Mouse (Mus musculus) neural tube, embryonic 12.5 days (tissue): ENCODE data around the gene Gab1. TPM values are rescaled to one million over a fixed set of nuclear protein-coding genes. Genes with fewer than 3 reads are reported as not detected.
A peak's percentile ranks its signal among the peaks of the same experiment; 100 is the strongest.
"Not testable (repeated sequence)": the region's sequence is repeated elsewhere in the genome, so short reads cannot be mapped to it uniquely, and the experiment has no call there.

Source experiments
- ATAC-seq: fragments of 200-750 bp; cut with Nextera tagmentation; 2 replicates; pipeline ENCODE4 v1.8.0; 2017; ENCODE audit warnings: low read depth, mild to moderate bottlenecking, moderate TSS enrichment, moderate library complexity; ENCODE audit not compliant: low FRiP score
- H3K27ac ChIP-seq: fragments of 300-500 bp; sonication (generic); 2 replicates; pipeline ENCODE4 v1.5.1; 2016
- H3K27me3 ChIP-seq: fragments of 300-500 bp; sonication (generic); replicated peaks from 2 replicates; pipeline ENCODE4 v1.6.1; 2016; ENCODE audit warnings: mild to moderate bottlenecking
- H3K36me3 ChIP-seq: fragments of 300-500 bp; sonication (generic); 2 replicates; pipeline ENCODE4 v1.6.1; 2016; ENCODE audit warnings: mild to moderate bottlenecking
- H3K4me1 ChIP-seq: fragments of 300-500 bp; sonication (generic); 2 replicates; pipeline ENCODE4 v1.6.1; 2016
- H3K4me2 ChIP-seq: fragments of 300-500 bp; sonication (generic); replicated peaks from 2 replicates; pipeline ENCODE4 v1.6.1; 2016; ENCODE audit warnings: mild to moderate bottlenecking
- H3K4me3 ChIP-seq: fragments of 300-500 bp; sonication (generic); 2 replicates; pipeline ENCODE4 v1.5.1; 2016
- H3K9ac ChIP-seq: fragments of 300-500 bp; sonication (generic); 2 replicates; pipeline ENCODE4 v1.6.1; 2016; ENCODE audit warnings: mild to moderate bottlenecking
- H3K9me3 ChIP-seq: fragments of 300-500 bp; sonication (generic); 2 replicates; pipeline ENCODE4 v1.6.1; 2016; ENCODE audit warnings: mild to moderate bottlenecking
- WGBS: fragments of 180-500 bp; shearing (Covaris S2); methylation state at CpG from one replicate; pipeline ENCODE4 v1.1.7; 2016; 5-methylcytosine and 5-hydroxymethylcytosine counted together
- polyA plus RNA-seq: library from polyadenylated mRNA; unstranded; fragments of >200 nt; fragmentation: Nextera tagmentation; extraction: Ambion mirVana; gene quantifications from 2 replicates; pipeline ENCODE4 v1.2.1, GENCODE M21; 2016

Gab1 gene
- polyA plus RNA-seq, 1 experiment from 2014 or later, result 17.6 TPM

DNA sequence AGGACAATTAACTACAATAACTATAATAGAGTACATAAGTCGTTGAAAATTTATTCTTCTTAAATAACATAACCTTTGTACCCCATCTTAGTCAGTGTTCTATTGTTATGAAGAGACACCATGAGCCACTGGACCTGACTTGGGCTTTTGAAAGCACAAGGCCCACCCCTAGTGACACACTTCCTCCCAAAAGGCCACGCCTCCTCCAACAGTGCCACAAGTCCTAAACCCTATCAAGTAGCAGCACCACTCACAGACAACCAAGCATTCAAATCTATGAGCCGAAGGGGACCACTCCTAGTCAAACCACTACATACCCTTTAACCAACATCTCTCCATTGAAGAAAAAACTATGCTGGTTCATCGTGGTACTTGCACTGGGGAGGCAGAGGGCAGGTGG is 131.2 kb downstream of the Gab1 start:
- 86% methylated on average over 4 of the region's 4 CpGs for WGBS

DNA sequence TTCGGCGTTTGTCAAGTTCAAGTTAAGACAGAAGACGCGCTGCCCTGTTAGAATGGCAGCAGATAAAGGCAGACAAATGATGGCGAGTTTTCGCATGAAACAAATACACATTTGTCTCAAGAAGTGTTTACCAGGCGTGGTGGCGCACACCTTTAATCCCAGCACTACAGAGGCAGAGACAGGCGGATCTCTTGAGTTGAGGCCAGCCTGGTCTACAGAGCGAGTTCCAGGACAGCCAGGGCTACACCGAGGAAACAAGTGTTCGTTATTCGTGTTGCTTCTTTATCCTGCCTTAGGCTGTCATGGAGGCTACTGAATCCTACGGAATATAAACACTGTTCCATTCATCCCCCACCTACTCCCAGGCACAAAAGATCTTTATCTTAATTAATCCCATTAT is 140.4 kb downstream of the Gab1 start:
- 15% methylated on average over 14 of the region's 14 CpGs for WGBS
- Histone ChIP-seq H3K27me3 (no peaks in the 10 kb centered on the region), H3K9me3 (no peaks in the 10 kb centered on the region)

More for the DNA sequence above, 131.2 kb downstream of the Gab1 start:
- Histone ChIP-seq H3K36me3 (no peaks in the 10 kb centered on the region), H3K9me3 (no peaks in the 10 kb centered on the region), H3K4me1 (no peaks in the 10 kb centered on the region), H3K4me3 (no peak overlapping the region), H3K27ac (no peak overlapping the region), H3K4me2 (no peak overlapping the region), H3K9ac (no peak overlapping the region), H3K27me3 (no peaks in the 10 kb centered on the region)
- no peak for ATAC-seq

DNA sequence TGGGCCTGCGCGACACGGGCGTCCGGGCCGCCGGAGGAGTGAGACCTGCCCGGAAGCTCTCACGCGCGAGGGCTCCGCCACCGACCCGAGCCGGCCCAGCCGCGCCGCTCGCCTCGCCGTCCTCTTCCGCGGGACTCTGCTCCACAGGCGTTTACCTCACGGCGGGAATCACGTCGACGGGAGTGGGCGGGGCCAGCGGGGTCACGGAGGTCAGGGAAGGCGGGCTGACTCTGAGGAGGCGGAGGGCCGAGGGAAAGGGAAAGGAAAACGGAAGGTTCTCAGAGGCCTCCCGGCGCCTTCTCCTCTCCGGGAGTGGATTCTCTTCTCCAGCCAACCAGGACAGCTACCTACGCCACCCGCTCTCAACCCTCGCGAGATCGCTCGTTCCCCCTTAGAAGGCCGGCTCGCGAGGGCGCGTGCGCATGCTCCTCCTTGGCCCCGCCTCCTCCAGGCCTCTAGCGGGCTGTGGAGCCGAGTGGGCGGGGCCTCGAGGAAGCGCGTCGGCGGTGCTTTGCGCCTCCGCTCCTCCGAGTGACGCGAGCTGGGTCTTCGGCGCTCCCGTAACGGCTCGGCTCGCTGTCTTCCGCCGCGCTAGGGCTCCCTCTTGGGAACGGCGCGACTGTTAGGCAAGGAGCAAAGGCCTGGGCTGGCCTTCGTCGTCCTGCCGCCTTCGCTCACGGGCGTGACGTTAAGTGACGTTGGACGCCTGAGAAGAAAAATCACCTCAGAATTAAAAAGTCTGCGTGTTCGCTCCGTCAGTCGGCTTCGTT is 141.0 kb downstream of the Gab1 start, which contains the start of gene Smarca5:
TSS of gene Smarca5 (minus strand) at position 343 of the 770 bp plus-strand sequence.
- 1% methylated on average over 84 of the region's 91 CpGs for WGBS
- ATAC-seq, result peak; percentile 96
- peak within 1 kb of the TSS; percentile 97 for H3K27ac ChIP-seq
- peak within 1 kb of the TSS; percentile 85 for H3K4me3 ChIP-seq
- peak within 1 kb of the TSS; percentile 85 for H3K4me2 ChIP-seq
- not testable (repeated sequence) for H3K27me3 ChIP-seq, H3K9me3 ChIP-seq, H3K4me1 ChIP-seq
- H3K9ac ChIP-seq, result peak within 1 kb of the TSS; percentile 93
- peaks cover 13% of the 10 kb centered on the region for H3K36me3 ChIP-seq

More for the DNA sequence above, 140.4 kb downstream of the Gab1 start:
- Histone ChIP-seq H3K4me1 (peaks cover 7% of the 10 kb centered on the region), H3K36me3 (peaks cover 10% of the 10 kb centered on the region), H3K27ac (peak overlapping the region; percentile 81), H3K4me2 (peak overlapping the region; percentile 58), H3K9ac (peak overlapping the region; percentile 41), H3K4me3 (peak overlapping the region; percentile 85)
- ATAC-seq, result peak; percentile 57

DNA sequence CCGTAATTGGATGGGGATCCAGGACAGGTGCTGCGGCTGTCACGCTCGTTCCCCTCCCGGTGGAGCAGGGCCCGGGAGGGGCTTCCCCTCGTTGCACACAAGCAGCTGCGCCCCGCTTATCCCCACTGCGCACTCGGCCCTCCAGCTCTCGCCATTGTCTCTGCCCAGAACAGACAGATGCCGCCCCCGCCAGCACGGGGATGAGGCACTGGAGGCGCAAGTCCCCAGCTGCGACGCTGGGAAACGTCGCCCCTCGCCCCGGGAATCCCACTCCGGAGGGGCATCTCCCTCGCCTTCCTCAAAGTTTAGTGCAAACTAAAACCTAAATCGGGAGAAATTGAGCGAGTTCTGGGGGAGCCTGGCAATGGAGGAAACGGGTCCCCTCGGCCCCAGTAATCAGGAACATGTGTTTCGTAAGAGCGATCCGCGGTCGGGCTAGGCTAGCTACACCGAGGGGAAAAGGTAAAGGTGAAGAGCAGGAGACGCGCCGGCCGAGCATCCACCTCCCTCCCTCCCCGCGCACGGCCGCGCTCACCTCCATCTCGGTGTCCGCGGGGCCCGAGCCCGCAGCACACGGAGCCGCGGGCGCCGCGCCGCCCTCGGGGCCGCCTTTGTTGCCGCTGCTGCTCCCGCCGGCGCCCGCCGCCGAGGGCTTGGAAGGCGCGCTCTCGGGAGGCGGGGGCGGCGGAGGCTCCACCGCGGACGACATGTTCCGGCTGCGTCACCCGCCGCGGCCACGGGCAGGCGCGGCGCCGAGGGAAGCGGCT is 141.7 kb downstream of the Gab1 start:
- Histone ChIP-seq H3K36me3 (peaks cover 18% of the 10 kb centered on the region), H3K9me3 (no peaks in the 10 kb centered on the region), H3K27ac (peak overlapping the region; percentile 97), H3K4me3 (peak overlapping the region; percentile 85), H3K27me3 (no peaks in the 10 kb centered on the region), H3K4me1 (peaks cover 7% of the 10 kb centered on the region), H3K9ac (peak overlapping the region; percentile 93), H3K4me2 (peak overlapping the region; percentile 85)
- under 1% methylated on average over 76 of the region's 84 CpGs for WGBS
- ATAC-seq, result peak; percentile 83

DNA sequence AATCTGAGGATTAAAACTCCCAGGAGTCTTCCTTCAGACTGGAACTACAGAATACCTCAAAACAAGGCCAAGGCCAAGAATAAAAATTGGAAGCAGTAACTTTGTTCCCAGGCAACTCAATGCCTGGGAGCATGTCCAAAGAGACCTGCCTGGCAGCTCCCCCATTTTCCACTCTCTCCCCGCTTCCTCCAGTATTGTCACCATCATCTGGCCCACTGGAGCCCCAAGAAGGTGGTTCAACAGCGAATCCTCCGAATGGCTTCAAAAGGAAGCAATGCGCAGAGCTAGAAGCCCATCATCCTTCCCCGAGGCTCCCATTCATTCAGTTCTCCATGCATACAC is 142.3 kb downstream of the Gab1 start:
- Histone ChIP-seq H3K9ac (peak overlapping the region; percentile 93), H3K4me2 (peak overlapping the region; percentile 85), H3K27ac (peak overlapping the region; percentile 97), H3K27me3 (no peaks in the 10 kb centered on the region), H3K4me3 (peak overlapping the region; percentile 85), H3K36me3 (peaks cover 20% of the 10 kb centered on the region), H3K4me1 (peaks cover 7% of the 10 kb centered on the region), H3K9me3 (no peaks in the 10 kb centered on the region)
- ATAC-seq, result no peak
- 0% methylated on average over 5 of the region's 5 CpGs for WGBS

DNA sequence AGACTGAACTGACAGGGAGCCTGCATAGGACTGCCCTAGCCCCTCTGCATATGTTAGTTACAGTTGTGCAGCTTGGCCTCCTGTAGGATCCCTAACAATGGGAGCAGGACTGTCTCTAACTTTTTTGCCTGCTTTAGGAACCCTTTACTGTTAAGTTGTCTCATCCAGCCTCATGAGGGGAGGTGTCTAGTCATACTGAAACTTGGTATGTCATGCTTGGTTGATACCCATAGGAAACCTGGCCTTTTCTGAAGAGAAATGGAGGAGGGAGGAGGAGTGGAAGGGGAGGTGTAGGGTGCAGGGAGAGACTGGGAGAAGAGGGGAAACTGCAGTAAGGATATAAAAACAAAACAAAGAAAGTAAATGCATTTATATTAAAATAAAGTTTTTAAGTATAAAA is 148.0 kb downstream of the Gab1 start:
- Histone ChIP-seq H3K4me3 (no peak overlapping the region), H3K4me1 (no peaks in the 10 kb centered on the region), H3K36me3 (peaks cover 54% of the 10 kb centered on the region), H3K27ac (no peak overlapping the region), H3K9me3 (no peaks in the 10 kb centered on the region), H3K27me3 (no peaks in the 10 kb centered on the region), H3K4me2 (no peak overlapping the region), H3K9ac (no peak overlapping the region)
- no peak for ATAC-seq

DNA sequence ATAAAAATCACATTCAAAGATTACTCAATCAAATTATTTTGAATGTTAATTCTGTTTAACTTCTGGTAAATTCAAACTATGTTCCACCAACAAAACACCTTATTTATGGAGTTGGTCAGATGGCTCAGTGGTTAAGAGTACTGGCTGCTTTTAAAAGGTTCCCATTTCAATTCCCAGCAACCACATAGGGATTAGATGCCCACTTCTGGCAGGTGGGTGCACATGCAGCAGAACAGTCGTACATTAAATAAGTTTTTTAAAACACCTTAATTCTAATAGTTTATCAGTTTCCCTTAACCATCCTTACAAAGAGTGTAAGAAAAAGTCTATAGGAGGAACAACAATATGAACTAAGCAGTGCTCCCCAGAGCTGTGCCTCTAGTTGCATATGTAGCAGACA is 165.9 kb downstream of the Gab1 start:
- Histone ChIP-seq H3K4me1 (no peaks in the 10 kb centered on the region), H3K4me2 (no peak overlapping the region), H3K36me3 (peaks cover 69% of the 10 kb centered on the region), H3K27ac (no peak overlapping the region), H3K27me3 (no peaks in the 10 kb centered on the region), H3K4me3 (no peak overlapping the region), H3K9ac (no peak overlapping the region), H3K9me3 (no peaks in the 10 kb centered on the region)
- WGBS, result 85% methylated on average over 1 of the region's 1 CpGs
- ATAC-seq, result no peak

Other genes with a start within 250 kb of the Gab1 start
- gene Smarca5, start 141.0 kb downstream of the Gab1 start, polyA plus RNA-seq, result 141 and 156 TPM in 2 replicates
- 27.3 and 28.3 TPM in 2 replicates for gene Usp38, start 134.4 kb upstream of the Gab1 start, polyA plus RNA-seq